Mouse (Mus musculus) limb, embryonic 13.5 days (tissue): ENCODE measurements at regions not wholly inside any gene's neighbourhood (a gene's known extent, or its start where the extent isn't known, plus 50 kb on each side); places are given as distances from the start of the nearest gene placed in this dataset.
A peak's percentile ranks its signal among the peaks of the same experiment; 100 is the strongest.

Experiments
- ATAC-seq: fragments of 200-750 bp; cut with Nextera tagmentation; 2 replicates; pipeline ENCODE4 v1.8.0; 2017; ENCODE audit warnings: low read depth, moderate number of reproducible peaks, moderate TSS enrichment; ENCODE audit not compliant: low FRiP score
- H3K27ac ChIP-seq: fragments of 300-500 bp; sonication (generic); 2 replicates; pipeline ENCODE4 v1.5.1; 2015; ENCODE audit warnings: inconsistent platforms, mild to moderate bottlenecking, moderate library complexity
- H3K27me3 ChIP-seq: fragments of 300-500 bp; sonication (generic); 2 replicates; pipeline ENCODE4 v1.6.1; 2015; ENCODE audit warnings: mild to moderate bottlenecking, inconsistent platforms
- H3K36me3 ChIP-seq: fragments of 300-500 bp; sonication (generic); 2 replicates; pipeline ENCODE4 v1.6.1; 2015; ENCODE audit warnings: inconsistent platforms, mild to moderate bottlenecking, moderate library complexity
- H3K4me1 ChIP-seq: fragments of 300-500 bp; sonication (generic); 2 replicates; pipeline ENCODE4 v1.6.1; 2015; ENCODE audit warnings: inconsistent platforms
- H3K4me2 ChIP-seq: fragments of 300-500 bp; sonication (generic); replicated peaks from 2 replicates; pipeline ENCODE4 v1.6.1; 2015; ENCODE audit warnings: inconsistent platforms, mild to moderate bottlenecking, moderate library complexity
- H3K4me3 ChIP-seq: fragments of 300-500 bp; sonication (generic); 2 replicates; pipeline ENCODE4 v1.5.1; 2015; ENCODE audit warnings: moderate library complexity, mild to moderate bottlenecking, inconsistent platforms
- H3K9ac ChIP-seq: fragments of 300-500 bp; sonication (generic); 2 replicates; pipeline ENCODE4 v1.6.1; 2015; ENCODE audit warnings: mild to moderate bottlenecking, inconsistent platforms
- H3K9me3 ChIP-seq: fragments of 300-500 bp; sonication (generic); 2 replicates; pipeline ENCODE4 v1.6.1; 2016; ENCODE audit warnings: inconsistent platforms
- WGBS: fragments of 180-500 bp; shearing (Covaris S2); methylation state at CpG from one replicate; pipeline ENCODE4 v1.1.7; 2015; 5-methylcytosine and 5-hydroxymethylcytosine counted together

DNA sequence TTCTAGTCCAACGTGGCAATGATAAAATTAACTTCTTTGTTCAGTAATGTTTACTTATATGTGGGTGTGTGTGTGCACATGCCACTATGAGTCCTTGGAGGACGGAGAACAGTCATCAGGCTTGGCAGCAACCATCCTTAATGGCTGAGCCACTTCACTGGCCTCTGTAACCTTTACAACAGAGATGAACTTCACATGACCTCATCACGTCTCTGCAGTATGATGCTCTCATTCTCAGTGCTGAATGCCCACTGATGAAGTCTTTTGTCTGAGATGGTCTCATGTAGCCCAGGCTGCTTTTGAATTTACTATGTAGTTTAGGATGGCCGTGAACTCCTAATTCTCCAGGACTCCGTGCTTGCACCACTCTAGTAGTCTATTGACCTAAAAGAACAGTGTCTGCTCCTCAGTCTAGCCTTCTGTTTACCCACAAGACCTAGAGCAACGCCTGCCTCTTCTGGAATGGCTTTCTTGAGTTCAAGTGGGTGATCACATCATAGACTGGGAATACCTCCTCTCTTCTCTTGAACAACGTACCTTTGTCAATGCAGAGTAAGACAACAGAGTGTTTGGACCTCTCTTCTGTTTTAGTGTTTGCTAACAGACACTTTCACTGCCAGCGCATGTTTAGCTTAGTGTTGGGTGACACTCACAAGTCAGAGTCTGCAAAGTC, 308.8 kb downstream of the 1810013L24Rik start:
- Histone ChIP-seq H3K9me3 (no peaks in the 10 kb centered on the region), H3K4me3 (no peak overlapping the region), H3K9ac (no peak overlapping the region), H3K27ac (no peak overlapping the region), H3K4me2 (no peak overlapping the region), H3K27me3 (no peaks in the 10 kb centered on the region), H3K4me1 (no peaks in the 10 kb centered on the region), H3K36me3 (no peaks in the 10 kb centered on the region)
- ATAC-seq: no peak
- WGBS: 82% methylated on average over 8 of the region's 8 CpGs

DNA sequence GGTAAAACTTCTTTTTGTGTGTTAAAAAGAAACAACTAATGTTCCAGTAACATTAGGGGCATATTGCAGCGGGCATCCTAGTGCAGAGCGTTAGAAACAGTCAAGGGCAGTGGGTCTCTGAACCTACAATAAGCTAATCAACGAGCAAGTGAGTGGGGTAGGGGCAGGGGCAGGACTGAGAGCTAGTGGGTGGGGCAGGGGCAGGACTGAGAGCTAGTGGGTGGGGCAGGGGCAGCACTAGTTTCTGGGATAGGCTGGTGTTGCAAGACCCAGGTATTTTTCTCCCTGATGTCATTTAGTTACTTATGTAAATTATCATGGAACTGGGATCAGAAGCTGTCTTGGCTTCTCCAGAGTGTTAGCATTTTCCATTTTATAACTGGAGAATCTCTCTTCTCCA, 309.5 kb downstream of the 1810013L24Rik start:
- Histone ChIP-seq H3K27me3 (no peaks in the 10 kb centered on the region), H3K27ac (no peak overlapping the region), H3K9me3 (no peaks in the 10 kb centered on the region), H3K4me3 (no peak overlapping the region), H3K4me1 (no peaks in the 10 kb centered on the region), H3K9ac (no peak overlapping the region), H3K4me2 (no peak overlapping the region), H3K36me3 (no peaks in the 10 kb centered on the region)
- 70% methylated on average over 3 of the region's 3 CpGs for WGBS
- no peak for ATAC-seq

DNA sequence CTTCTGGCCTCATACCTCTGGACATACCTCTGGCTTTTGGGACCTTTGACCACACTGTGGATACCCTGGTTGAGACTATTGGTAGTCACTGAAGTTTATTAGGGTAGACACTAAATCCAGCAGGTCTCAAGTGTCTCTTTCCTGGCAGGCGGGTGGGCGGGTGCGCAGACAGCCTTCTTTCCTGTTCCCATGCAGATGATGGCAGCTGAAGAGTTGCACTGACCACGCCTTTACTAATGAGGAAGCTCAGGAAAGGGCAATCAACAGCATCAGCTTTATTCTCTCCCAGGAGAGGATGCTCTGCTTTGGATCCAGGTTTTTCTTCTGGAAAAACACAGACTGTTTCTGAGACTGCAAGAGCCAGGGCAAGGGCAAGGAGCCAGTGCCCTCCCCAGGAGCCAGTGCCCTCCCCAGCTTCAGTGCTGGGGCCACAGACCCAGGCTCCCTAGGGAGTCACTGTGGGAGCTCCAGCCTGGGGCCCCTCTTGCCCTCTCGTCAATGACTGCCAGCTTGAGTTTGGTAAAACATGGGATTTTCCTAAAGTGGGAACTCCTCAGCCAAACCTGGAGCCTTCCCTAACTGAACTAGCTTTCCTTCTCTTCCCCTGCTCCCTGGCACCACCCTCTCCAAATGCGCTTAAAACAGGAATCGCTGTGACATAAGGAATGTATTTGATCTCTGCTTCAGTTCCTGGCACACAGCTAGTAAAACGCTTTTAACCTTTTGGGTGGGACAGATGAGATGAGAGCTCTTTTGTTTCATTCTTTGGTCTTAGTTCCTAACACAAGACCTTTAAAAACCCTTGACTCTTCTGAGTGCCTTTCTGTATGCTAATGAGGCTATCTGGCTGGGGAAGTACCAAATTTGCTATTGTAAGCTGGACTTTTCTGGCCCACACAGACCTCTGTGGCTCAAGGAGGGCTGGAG, 319.6 kb downstream of the 1810013L24Rik start:
- Histone ChIP-seq H3K4me1 (peaks cover 9% of the 10 kb centered on the region; the same call in 1 of the 2 replicates), H3K9ac (no peak overlapping the region), H3K27me3 (no peaks in the 10 kb centered on the region), H3K27ac (no peak overlapping the region), H3K4me2 (no peak overlapping the region), H3K36me3 (no peaks in the 10 kb centered on the region), H3K4me3 (no peak overlapping the region), H3K9me3 (no peaks in the 10 kb centered on the region)
- 42% methylated on average over 8 of the region's 8 CpGs for WGBS
- ATAC-seq: no peak

DNA sequence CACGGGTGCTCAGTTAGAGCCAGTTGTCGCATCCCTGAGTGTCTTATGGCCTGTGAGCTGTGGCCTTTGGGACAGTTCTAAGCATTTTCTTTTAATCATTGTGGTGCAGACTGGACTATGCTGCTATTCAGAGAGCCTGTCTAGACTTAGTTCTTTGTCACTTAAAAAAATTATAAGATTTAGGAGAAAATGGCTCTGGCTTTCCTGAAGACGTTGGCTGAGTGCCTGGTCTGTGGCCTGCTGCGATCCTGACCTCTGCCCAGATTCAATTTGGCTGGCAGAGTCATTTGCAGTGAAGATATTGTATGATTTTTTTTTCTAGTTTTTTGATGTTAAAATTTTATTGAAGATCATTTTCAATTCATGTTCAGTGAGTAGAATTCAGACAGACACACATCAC, 322.0 kb downstream of the 1810013L24Rik start:
- Histone ChIP-seq H3K4me1 (peaks cover 9% of the 10 kb centered on the region; the same call in 1 of the 2 replicates), H3K4me2 (no peak overlapping the region), H3K27ac (no peak overlapping the region), H3K9ac (no peak overlapping the region), H3K27me3 (no peaks in the 10 kb centered on the region), H3K9me3 (no peaks in the 10 kb centered on the region), H3K4me3 (no peak overlapping the region), H3K36me3 (no peaks in the 10 kb centered on the region)
- WGBS: 75% methylated on average over 4 of the region's 4 CpGs
- ATAC-seq: no peak

DNA sequence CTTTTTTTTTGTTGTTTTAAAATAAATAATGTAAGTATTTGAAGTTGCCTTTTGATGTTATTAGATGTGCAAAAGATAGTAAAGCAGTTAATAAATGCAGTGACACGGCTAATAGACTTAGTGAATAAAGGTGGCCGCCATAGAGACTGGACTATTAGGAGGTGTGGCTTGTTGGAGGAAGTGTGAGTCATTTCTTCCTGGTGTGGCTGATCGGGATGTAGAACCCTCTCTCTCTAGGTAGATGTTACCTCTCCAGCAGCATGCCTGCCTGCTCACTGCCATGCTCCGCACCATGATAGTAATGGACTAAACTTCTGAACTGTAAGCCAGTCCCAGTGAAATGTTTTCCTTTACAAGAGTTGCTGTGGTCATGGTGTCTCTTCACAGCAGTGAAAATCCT, 323.6 kb downstream of the 1810013L24Rik start:
- ATAC-seq: no peak
- 89% methylated on average over 4 of the region's 4 CpGs for WGBS

DNA sequence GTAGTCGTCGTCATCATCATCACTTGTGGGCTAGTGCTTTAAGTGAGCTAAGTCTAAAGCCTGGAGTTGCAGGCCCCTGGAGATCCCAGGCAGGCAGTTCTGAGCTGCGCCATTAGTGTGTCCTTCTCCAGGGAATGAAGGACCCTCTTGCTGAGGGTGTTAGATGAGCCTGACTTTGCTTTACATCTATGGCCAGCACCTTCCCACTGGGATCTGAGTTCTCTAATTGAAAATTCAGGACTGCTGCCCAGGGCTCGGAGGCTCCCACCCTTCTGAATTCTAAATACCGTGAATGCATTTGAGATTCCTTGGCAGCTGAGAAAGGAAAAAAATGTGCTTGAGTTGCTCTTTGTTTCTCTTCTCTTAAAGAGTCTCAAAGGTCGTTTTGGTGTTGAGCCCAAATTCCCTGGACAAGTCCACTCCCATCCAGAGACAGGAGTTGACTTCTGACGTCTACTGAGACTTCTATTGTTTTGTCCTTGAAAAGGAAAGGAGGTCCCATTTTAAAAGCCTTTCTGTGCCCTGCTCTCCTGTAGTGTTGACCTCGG, 335.9 kb downstream of the 1810013L24Rik start:
- no peaks in the 10 kb centered on the region for H3K9me3 ChIP-seq
- H3K4me2 ChIP-seq: no peak overlapping the region
- no peak overlapping the region for H3K27ac ChIP-seq
- no peaks in the 10 kb centered on the region for H3K36me3 ChIP-seq
- H3K27me3 ChIP-seq: no peaks in the 10 kb centered on the region
- H3K4me1 ChIP-seq: no peaks in the 10 kb centered on the region
- no peak overlapping the region for H3K4me3 ChIP-seq
- no peak for ATAC-seq
- H3K9ac ChIP-seq: no peak overlapping the region
- WGBS: 75% methylated on average over 8 of the region's 8 CpGs

More for the DNA sequence above, 323.6 kb downstream of the 1810013L24Rik start:
- Histone ChIP-seq H3K9ac (no peak overlapping the region), H3K9me3 (no peaks in the 10 kb centered on the region), H3K4me2 (no peak overlapping the region), H3K27me3 (no peaks in the 10 kb centered on the region), H3K4me3 (no peak overlapping the region), H3K4me1 (peaks cover 9% of the 10 kb centered on the region; the same call in 1 of the 2 replicates), H3K36me3 (no peaks in the 10 kb centered on the region), H3K27ac (no peak overlapping the region)

DNA sequence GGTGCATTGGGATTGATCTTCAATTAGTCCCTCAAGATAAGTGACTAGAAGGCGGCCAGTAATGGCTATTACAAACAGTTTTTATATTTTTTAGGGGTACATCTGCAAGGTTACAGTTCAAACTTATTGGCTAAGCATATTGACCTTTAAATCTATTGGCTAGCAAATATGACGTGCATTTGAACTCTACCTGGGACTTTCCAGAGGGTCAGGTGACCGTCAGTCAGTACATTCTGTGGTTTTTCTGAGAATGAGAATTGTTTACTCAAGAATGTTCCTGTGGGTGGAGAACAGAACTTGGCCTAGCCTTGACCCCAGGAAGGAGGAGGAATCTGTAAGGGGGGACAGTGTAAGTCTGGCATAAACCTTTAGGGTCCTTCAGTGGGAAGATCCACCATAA, 346.5 kb downstream of the 1810013L24Rik start:
- 85% methylated on average over 3 of the region's 3 CpGs for WGBS
- ATAC-seq: no peak
- Histone ChIP-seq H3K9ac (no peak overlapping the region), H3K27me3 (no peaks in the 10 kb centered on the region), H3K4me3 (no peak overlapping the region), H3K4me2 (no peak overlapping the region), H3K9me3 (no peaks in the 10 kb centered on the region), H3K36me3 (no peaks in the 10 kb centered on the region), H3K4me1 (no peaks in the 10 kb centered on the region), H3K27ac (no peak overlapping the region)

DNA sequence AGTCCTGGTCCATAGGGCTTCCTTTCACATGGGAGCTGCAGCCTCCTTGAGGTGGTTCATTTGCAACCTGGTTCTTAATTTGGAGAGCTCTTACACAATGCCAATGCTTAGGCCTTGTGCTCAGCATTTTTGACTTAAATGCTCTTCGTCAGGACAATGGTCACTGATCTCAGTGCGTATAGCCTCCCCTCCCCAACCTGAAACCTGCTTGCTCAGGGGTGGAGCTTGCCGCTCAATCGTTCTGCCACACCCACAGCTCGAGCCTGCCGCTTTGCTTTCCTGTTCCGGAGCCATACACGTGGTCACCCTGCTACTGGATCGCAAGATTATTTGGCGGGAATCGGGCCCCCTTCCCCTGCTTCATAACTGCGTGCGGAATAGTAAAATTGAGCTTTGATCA, 365.9 kb downstream of the 1810013L24Rik start:
- 39% methylated on average over 13 of the region's 13 CpGs for WGBS
- Histone ChIP-seq H3K9me3 (no peaks in the 10 kb centered on the region), H3K4me3 (no peak overlapping the region), H3K27ac (no peak overlapping the region), H3K27me3 (no peaks in the 10 kb centered on the region), H3K36me3 (no peaks in the 10 kb centered on the region), H3K4me1 (no peaks in the 10 kb centered on the region), H3K9ac (no peak overlapping the region), H3K4me2 (no peak overlapping the region)
- no peak for ATAC-seq

DNA sequence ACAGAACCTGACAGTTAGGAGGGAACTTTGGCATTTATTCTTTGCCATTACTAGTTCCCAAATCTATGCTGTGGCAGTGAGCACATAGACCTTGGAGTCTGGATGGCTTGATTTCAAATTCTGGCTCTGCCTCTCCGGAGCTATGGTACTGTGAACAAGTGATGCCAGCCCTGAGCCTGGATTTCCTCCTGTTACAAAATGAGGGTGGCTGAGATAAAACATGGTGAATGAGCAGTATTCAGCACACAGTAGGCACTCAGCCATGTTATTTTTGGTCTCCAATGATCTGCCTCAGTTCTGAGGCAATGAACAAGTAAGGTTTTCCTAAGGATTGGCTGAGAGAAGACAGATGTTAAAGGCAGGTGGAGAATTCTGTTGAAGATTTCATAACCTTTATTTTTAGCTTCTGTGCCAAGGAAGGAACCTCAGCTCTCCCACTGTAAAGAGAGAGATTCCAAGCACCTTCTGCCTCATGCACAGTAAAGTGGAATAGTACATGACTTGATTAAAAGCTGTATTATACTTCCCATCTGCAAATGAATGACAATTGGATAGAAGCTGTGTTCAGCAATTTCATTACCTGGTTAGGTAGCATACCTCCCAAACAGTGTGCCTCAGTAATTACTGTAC, 369.1 kb downstream of the 1810013L24Rik start:
- WGBS: 88% methylated on average over 1 of the region's 1 CpGs

DNA sequence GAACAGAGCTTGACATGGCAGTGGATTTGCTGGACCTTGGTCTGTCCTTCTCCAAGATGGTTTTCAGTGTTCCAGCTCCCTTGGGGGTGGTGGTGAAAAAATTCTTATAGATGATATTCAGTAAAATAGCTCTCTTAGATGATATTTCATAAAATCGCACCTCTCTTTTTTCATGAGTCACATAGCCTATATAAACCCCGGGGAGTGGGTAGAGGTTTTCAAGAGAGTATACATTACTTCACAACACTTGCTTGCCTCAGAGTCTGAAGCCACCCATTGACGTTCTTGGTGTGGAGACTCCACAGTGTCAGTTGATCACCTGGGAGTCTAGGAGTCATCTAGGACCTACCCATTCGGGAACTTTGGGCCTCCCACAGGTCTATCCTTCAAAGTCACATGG, 378.7 kb downstream of the 1810013L24Rik start:
- H3K4me1 ChIP-seq: no peaks in the 10 kb centered on the region
- no peak overlapping the region for H3K9ac ChIP-seq
- H3K4me2 ChIP-seq: no peak overlapping the region
- H3K36me3 ChIP-seq: no peaks in the 10 kb centered on the region
- no peaks in the 10 kb centered on the region for H3K27me3 ChIP-seq
- WGBS: 85% methylated on average over 4 of the region's 4 CpGs
- no peak overlapping the region for H3K4me3 ChIP-seq
- peaks cover 8% of the 10 kb centered on the region; the same call in 1 of the 2 replicates for H3K9me3 ChIP-seq
- ATAC-seq: no peak
- no peak overlapping the region for H3K27ac ChIP-seq

More for the DNA sequence above, 369.1 kb downstream of the 1810013L24Rik start:
- Histone ChIP-seq H3K4me2 (no peak overlapping the region), H3K27ac (no peak overlapping the region), H3K9ac (no peak overlapping the region), H3K4me1 (no peaks in the 10 kb centered on the region), H3K4me3 (no peak overlapping the region), H3K9me3 (no peaks in the 10 kb centered on the region), H3K27me3 (no peaks in the 10 kb centered on the region), H3K36me3 (no peaks in the 10 kb centered on the region)
- no peak for ATAC-seq

DNA sequence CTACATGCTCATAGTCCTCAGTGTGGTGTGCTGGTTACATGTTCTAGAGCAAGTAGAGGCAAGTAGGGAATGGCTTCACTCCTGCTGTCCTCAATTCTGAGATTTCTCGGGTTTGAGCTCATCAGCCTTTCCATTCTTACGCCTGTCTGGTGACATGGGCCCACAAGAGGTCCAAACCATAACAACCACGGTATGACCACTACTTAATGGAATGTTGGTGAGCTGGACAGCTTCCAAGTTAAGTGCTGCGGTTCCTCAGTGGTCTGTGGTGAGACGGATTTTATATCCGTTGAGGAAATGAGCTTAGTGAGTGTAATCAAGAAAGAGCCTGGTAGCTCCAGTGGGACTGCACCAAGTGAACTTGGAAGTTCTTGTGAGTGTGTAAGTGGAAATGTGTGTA, 381.6 kb downstream of the 1810013L24Rik start:
- Histone ChIP-seq H3K4me2 (no peak overlapping the region), H3K9ac (no peak overlapping the region), H3K9me3 (peaks cover 8% of the 10 kb centered on the region; the same call in 1 of the 2 replicates), H3K4me3 (no peak overlapping the region), H3K4me1 (no peaks in the 10 kb centered on the region), H3K27ac (no peak overlapping the region), H3K36me3 (no peaks in the 10 kb centered on the region), H3K27me3 (no peaks in the 10 kb centered on the region)
- 56% methylated on average over 6 of the region's 6 CpGs for WGBS
- ATAC-seq: 0 out of 2 replicates have a peak, but pooled peaks have one; percentile 11

DNA sequence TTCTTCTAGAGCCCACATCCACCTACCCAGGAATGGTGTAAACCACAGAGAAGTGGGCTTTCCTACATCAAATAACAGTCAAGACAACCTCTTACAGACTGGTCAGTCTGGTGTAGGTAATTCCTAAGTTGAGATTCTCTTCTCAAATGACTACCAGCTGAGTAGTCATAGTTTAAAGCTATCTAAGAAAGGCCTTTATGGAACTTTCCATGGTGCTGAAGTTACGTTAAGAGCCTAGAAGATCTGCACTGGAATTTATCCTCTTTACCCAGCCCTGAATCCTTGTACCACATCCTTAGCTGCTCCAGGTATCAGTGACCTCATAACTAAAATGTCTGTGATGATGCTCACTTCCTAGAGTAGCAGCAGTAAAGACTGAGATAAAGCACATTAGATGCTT, 385.2 kb downstream of the 1810013L24Rik start:
- H3K27me3 ChIP-seq: no peaks in the 10 kb centered on the region
- no peak overlapping the region for H3K9ac ChIP-seq
- no peak overlapping the region for H3K4me3 ChIP-seq
- no peaks in the 10 kb centered on the region for H3K9me3 ChIP-seq
- 54% methylated on average over 1 of the region's 1 CpGs for WGBS
- H3K27ac ChIP-seq: no peak overlapping the region
- no peaks in the 10 kb centered on the region for H3K4me1 ChIP-seq
- ATAC-seq: no peak
- H3K36me3 ChIP-seq: no peaks in the 10 kb centered on the region
- no peak overlapping the region for H3K4me2 ChIP-seq
